Mouse (Mus musculus): ENCODE data around the gene Pirb.
"Not testable (repeated sequence)": the region's sequence is repeated elsewhere in the genome, so short reads cannot be mapped to it uniquely, and the experiment has no call there.

DNA sequence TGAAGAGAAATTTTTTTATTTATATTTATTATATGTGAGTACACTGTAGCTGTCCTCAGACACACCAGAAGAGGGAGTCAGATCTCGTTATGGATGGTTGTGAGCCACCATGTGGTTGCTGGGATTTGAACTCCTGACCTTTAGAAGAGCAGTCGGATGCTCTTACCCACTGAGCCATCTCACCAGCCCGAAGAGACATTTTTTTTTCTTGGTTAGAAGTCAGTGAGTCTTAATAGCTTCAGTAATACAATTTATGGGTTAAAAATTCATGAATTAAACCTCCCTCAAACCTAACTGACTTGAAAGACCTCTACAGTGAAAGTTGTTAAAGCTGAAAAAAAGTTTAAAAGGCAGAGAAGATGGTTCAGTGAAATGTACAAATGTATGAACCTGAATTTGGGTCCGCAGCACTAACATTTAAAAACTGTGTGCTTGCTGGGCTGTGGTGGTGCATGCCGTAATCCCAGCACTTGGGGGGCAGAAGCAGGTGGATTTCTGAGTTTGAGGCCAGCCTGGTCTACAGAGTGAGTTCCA lies 11.7 kb downstream of the Pirb start:
- not testable (repeated sequence) for TF ChIP-seq CTCF (conservative IDR thresholded peaks at IDR 0.05; ENCODE audit: low read length); NANOG (IDR thresholded peaks at IDR 0.05; ENCODE audit: borderline replicate concordance, low read length); POU5F1 (IDR thresholded peaks at IDR 0.05; ENCODE audit: borderline replicate concordance, low read length)

Data from E14TG2a.4 (cell line).